In the genomic region with DNA sequence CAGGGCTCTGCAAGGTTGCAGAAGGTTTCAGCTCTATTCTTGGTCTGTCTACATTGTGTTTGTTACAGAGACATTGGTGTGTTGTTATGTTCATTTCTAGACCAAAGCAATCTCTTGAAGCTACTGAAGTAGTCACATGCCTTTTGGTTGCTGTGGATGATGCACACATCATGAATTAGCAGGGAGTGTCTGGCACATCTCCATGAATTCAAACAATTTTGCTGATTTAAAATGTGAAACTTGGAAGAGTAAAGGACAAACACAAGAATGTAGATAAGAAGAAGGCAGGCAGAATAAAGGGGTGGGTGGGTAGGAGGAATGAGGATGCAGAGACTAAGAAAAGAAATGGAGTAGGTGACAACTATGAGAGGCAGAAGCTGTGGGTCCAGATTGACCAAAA, we compare ENCODE assay signal across 18 mouse cellular contexts.
DNase-seq lines count a peak whose midpoint lies in the region; ATAC-seq and TF ChIP-seq lines count a peak whose summit lies in the region.
"Had no signal": no experiment of that assay in that cellular context is flagged by ENCODE, and none has a peak within 500 bp of the region (broad histone marks: within the 10 kb centered on the region; RNA-seq: fewer than 3 reads in every experiment).

No protein-coding gene starts in this region.

- DNase-seq in ES-E14 (ENCODE audit: low read depth, low spot score), result peak; percentile 1
- peak; percentile 57 for DNase-seq in Muller cell, postnatal 12 days (ENCODE audit: inconsistent ontology term)
- peak; percentile 19 for DNase-seq in lung, postnatal 0 days (ENCODE audit: low spot score)
- DNase-seq in layer of hippocampus, postnatal 25 days (ENCODE audit: extremely low spot score in 1 of 2, low spot score in 1 of 2), result no peak
- DNase-seq in c-Kit-positive CD71-positive TER-119-positive erythroid progenitor cells, embryonic 14.5 days (ENCODE audit: low spot score), result no peak
- DNase-seq: adrenal gland, postnatal 14 days; cerebellum, adult 2 months; heart, adult 18-20 months; kidney, adult 8-10 months; kidney, postnatal 36 days; thymus, postnatal 25 days had no signal

- H3K4me2 ChIP-seq in heart, embryonic 14.5 days (ENCODE audit: low read length), result no peak overlapping the region
- no peak overlapping the region for H3K4me2 ChIP-seq in heart, embryonic 11.5 days
- H3K4me2 ChIP-seq in lung, postnatal 0 days (replicated peaks; ENCODE audit: low read depth, low read length), result no peak overlapping the region
- H3K4me2 ChIP-seq: hindbrain, embryonic 12.5 days; limb, embryonic 15.5 days had no signal

- peak; percentile 49; the same call in 1 of the 2 replicates for TF ChIP-seq EP300 in lung, postnatal 0 days (IDR thresholded peaks at IDR 0.05)

- in situ Hi-C loops in ES-E14 (cut with MboI; ENCODE audit: low sequenced_read_pairs in 2 of 2, unreplicated experiment in 2 of 2), result no loop called here

- TF ChIP-seq CTCF in lung, postnatal 0 days (IDR thresholded peaks at IDR 0.05), result no peak

- no peak overlapping the region for H3K9ac ChIP-seq in heart, embryonic 14.5 days (ENCODE audit: low read length)
- H3K9ac ChIP-seq in heart, embryonic 11.5 days (ENCODE audit: low read depth, low read length), result no peak overlapping the region
- no peak overlapping the region for H3K9ac ChIP-seq in ES-E14 (ENCODE audit: insufficient read depth, low read depth, low read length, poor library complexity, severe bottlenecking)
- H3K9ac ChIP-seq in lung, postnatal 0 days (replicated peaks; ENCODE audit: low read depth), result no peak overlapping the region
- H3K9ac ChIP-seq: hindbrain, embryonic 12.5 days; limb, embryonic 15.5 days had no signal

- H3K36me3 ChIP-seq in heart, embryonic 14.5 days (ENCODE audit: control insufficient read depth, insufficient read depth, low read length), result no peaks in the 10 kb centered on the region
- H3K36me3 ChIP-seq in heart, embryonic 11.5 days (ENCODE audit: control insufficient read depth, insufficient read depth, low read length), result no peaks in the 10 kb centered on the region
- H3K36me3 ChIP-seq in ES-E14 (ENCODE audit: control insufficient read depth, insufficient read depth, low read length, poor library complexity, severe bottlenecking), result no peaks in the 10 kb centered on the region
- H3K36me3 ChIP-seq in lung, postnatal 0 days (ENCODE audit: insufficient read depth, low read length), result no peaks in the 10 kb centered on the region
- H3K36me3 ChIP-seq: G1E; hindbrain, embryonic 12.5 days; limb, embryonic 15.5 days had no signal

- no peak overlapping the region for H3K4me3 ChIP-seq in heart, embryonic 14.5 days (ENCODE audit: control insufficient read depth in 1 of 2, insufficient read depth in 1 of 2, low read depth in 1 of 2, low read length in 2 of 2)
- no peak overlapping the region for H3K4me3 ChIP-seq in heart, embryonic 11.5 days (ENCODE audit: low read depth, low read length)
- no peak overlapping the region for H3K4me3 ChIP-seq in ES-E14 (ENCODE audit: insufficient read depth in 1 of 2, low read depth in 1 of 2, low read length in 2 of 2, poor library complexity in 1 of 2, severe bottlenecking in 1 of 2)
- H3K4me3 ChIP-seq in lung, postnatal 0 days (ENCODE audit: low read depth, low read length), result no peak overlapping the region
- H3K4me3 ChIP-seq: hindbrain, embryonic 12.5 days; limb, embryonic 15.5 days had no signal

- no peaks in the 10 kb centered on the region for H3K27me3 ChIP-seq in heart, embryonic 14.5 days (ENCODE audit: control insufficient read depth, insufficient read depth, low read length)
- H3K27me3 ChIP-seq in heart, embryonic 11.5 days (ENCODE audit: control insufficient read depth, insufficient read depth, low read length), result no peaks in the 10 kb centered on the region
- H3K27me3 ChIP-seq in lung, postnatal 0 days (replicated peaks; ENCODE audit: insufficient read depth, low read length), result no peaks in the 10 kb centered on the region
- H3K27me3 ChIP-seq: hindbrain, embryonic 12.5 days; limb, embryonic 15.5 days had no signal

- H3K4me1 ChIP-seq in heart, embryonic 14.5 days (ENCODE audit: control insufficient read depth in 2 of 2, insufficient read depth in 2 of 2, low read length in 2 of 2), result peaks cover 0 to 13% of the 10 kb centered on the region in 2 experiments; a peak in 2 of 4 replicates
- peaks cover 4% of the 10 kb centered on the region; the same call in 1 of the 2 replicates for H3K4me1 ChIP-seq in heart, embryonic 11.5 days (ENCODE audit: control insufficient read depth, insufficient read depth, low read length)
- H3K4me1 ChIP-seq in ES-E14 (ENCODE audit: control insufficient read depth in 2 of 2, insufficient read depth in 2 of 2, low read length in 2 of 2, poor library complexity in 1 of 2), result no peaks in the 10 kb centered on the region
- H3K4me1 ChIP-seq in lung, postnatal 0 days (ENCODE audit: insufficient read depth, low read depth, low read length), result peaks cover 3% of the 10 kb centered on the region; the same call in 1 of the 2 replicates
- H3K4me1 ChIP-seq: hindbrain, embryonic 12.5 days; limb, embryonic 15.5 days had no signal

- ATAC-seq in heart, embryonic 14.5 days (ENCODE audit: insufficient number of reproducible peaks, insufficient read depth, low FRiP score, low read depth), result no peak
- ATAC-seq in heart, embryonic 11.5 days (replicated peaks; ENCODE audit: insufficient number of reproducible peaks, low FRiP score, low TSS enrichment), result no peak
- ATAC-seq in lung, postnatal 0 days, result peak; percentile 40; the same call in 1 of the 2 replicates
- ATAC-seq: inflammation-experienced regulatory T-cells, adult 6 months; midbrain, embryonic 16.5 days had no signal

- H3K9me3 ChIP-seq in heart, embryonic 14.5 days (ENCODE audit: control insufficient read depth, low read length), result no peaks in the 10 kb centered on the region
- H3K9me3 ChIP-seq in heart, embryonic 11.5 days (replicated peaks; ENCODE audit: control insufficient read depth, low read length), result no peaks in the 10 kb centered on the region
- H3K9me3 ChIP-seq in ES-E14 (ENCODE audit: control insufficient read depth, insufficient read depth, low read depth, low read length), result no peaks in the 10 kb centered on the region
- H3K9me3 ChIP-seq in lung, postnatal 0 days (ENCODE audit: low read length), result no peaks in the 10 kb centered on the region
- H3K9me3 ChIP-seq: G1E; hindbrain, embryonic 12.5 days; limb, embryonic 15.5 days had no signal

- peak overlapping the region; percentile 10 to 14; a peak in 2 of 4 replicates for H3K27ac ChIP-seq in heart, embryonic 14.5 days (replicated peaks in 1 of 2; ENCODE audit: control insufficient read depth in 1 of 2, insufficient read depth in 1 of 2, low read depth in 2 of 2, low read length in 2 of 2)
- no peak overlapping the region for H3K27ac ChIP-seq in heart, embryonic 11.5 days (ENCODE audit: low read depth, low read length)
- no peak overlapping the region for H3K27ac ChIP-seq in ES-E14 (ENCODE audit: insufficient read depth, low read depth, low read length, poor library complexity, severe bottlenecking)
- no peak overlapping the region for H3K27ac ChIP-seq in lung, postnatal 0 days (ENCODE audit: low read length)
- H3K27ac ChIP-seq: hindbrain, embryonic 12.5 days; limb, embryonic 15.5 days had no signal

TF ChIP-seq in ES-E14, 5 proteins besides CTCF, POLR2A, EP300 and RAD21:
- TF ChIP-seq ZC3H11A (IDR thresholded peaks at IDR 0.05; ENCODE audit: borderline replicate concordance, low read depth, low read length) (no peak), CHD2 (IDR thresholded peaks at IDR 0.05; ENCODE audit: low read depth, low read length) (no peak), HCFC1 (IDR thresholded peaks at IDR 0.05; ENCODE audit: borderline replicate concordance, insufficient read depth, low read length) (no peak), MAFK (IDR thresholded peaks at IDR 0.05; ENCODE audit: insufficient read depth, low read depth, low read length) (no peak), ZNF384 (IDR thresholded peaks at IDR 0.05; ENCODE audit: low read depth, low read length) (no peak)

Comparison
In these comparisons a context has a peak if more than half of its experiments do, and no peak if none do; other contexts are left out.
1. H3K27ac ChIP-seq: peak in heart, embryonic 14.5 days (2 of 2); none in heart, embryonic 11.5 days (single experiment), ES-E14 (single experiment) and lung, postnatal 0 days (single experiment).
2. DNase-seq: peak in ES-E14 (single experiment), Muller cell, postnatal 12 days (single experiment) and lung, postnatal 0 days (single experiment); none in layer of hippocampus, postnatal 25 days (0 of 2) and c-Kit-positive CD71-positive TER-119-positive erythroid progenitor cells, embryonic 14.5 days (single experiment).